Mouse (Mus musculus) liver, embryonic 13.5 days (tissue): ENCODE measurements at regions not wholly inside any gene's neighbourhood (a gene's known extent, or its start where the extent isn't known, plus 50 kb on each side); places are given as distances from the start of the nearest gene placed in this dataset.
"Not testable (repeated sequence)": the region's sequence is repeated elsewhere in the genome, so short reads cannot be mapped to it uniquely, and the experiment has no call there.

Source experiments
- ATAC-seq: fragments of 200-750 bp; cut with Nextera tagmentation; 2 replicates; pipeline ENCODE4 v1.8.0; 2017; ENCODE audit warnings: low read depth, mild to moderate bottlenecking, moderate number of reproducible peaks, moderate library complexity
- DNase-seq: peaks from one replicate; pipeline ENCODE4 v3.0.0; 2022
- H3K27ac ChIP-seq: fragments of 300-500 bp; sonication (generic); 2 replicates; pipeline ENCODE4 v1.5.1; 2015; ENCODE audit warnings: moderate library complexity, mild to moderate bottlenecking, inconsistent platforms
- H3K27me3 ChIP-seq: fragments of 300-500 bp; sonication (generic); 2 replicates; pipeline ENCODE4 v1.6.1; 2015; ENCODE audit warnings: mild to moderate bottlenecking, inconsistent platforms
- H3K36me3 ChIP-seq: fragments of 300-500 bp; sonication (generic); 2 replicates; pipeline ENCODE4 v1.6.1; 2015; ENCODE audit warnings: mild to moderate bottlenecking, inconsistent platforms
- H3K4me1 ChIP-seq: fragments of 300-500 bp; sonication (generic); replicated peaks from 2 replicates; pipeline ENCODE4 v1.6.1; 2015; ENCODE audit warnings: inconsistent platforms
- H3K4me2 ChIP-seq: fragments of 300-500 bp; sonication (generic); 2 replicates; pipeline ENCODE4 v1.6.1; 2015; ENCODE audit warnings: inconsistent platforms, mild to moderate bottlenecking, moderate library complexity
- H3K4me3 ChIP-seq: fragments of 300-500 bp; sonication (generic); replicated peaks from 2 replicates; pipeline ENCODE4 v1.5.1; 2015; ENCODE audit warnings: mild to moderate bottlenecking, inconsistent platforms
- H3K9ac ChIP-seq: fragments of 300-500 bp; sonication (generic); 2 replicates; pipeline ENCODE4 v1.6.1; 2015; ENCODE audit warnings: mild to moderate bottlenecking, inconsistent platforms
- H3K9me3 ChIP-seq: fragments of 300-500 bp; sonication (generic); replicated peaks from 2 replicates; pipeline ENCODE4 v1.6.1; 2016; ENCODE audit warnings: inconsistent platforms
- WGBS: fragments of 180-500 bp; shearing (Covaris S2); methylation state at CpG from one replicate; pipeline ENCODE4 v1.1.7; 2015; ENCODE audit not compliant: insufficient replicate concordance; 5-methylcytosine and 5-hydroxymethylcytosine counted together

DNA sequence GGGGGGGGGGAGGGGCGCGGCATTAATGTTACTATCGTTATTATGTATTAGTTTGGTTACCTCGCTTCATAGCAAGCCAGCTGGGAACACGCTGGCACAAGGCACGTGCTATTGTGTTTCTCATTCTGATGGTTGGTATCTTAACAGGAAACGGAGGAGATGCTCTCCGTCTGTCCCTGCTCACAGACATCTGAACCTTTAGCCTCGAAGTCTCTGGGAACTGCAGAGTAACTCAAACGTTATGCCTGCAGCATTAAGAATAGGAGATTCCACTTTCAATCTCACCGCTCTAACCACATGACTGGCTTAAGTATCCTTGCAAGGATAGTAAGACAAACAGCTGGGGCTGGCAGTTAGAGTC, 80.0 kb downstream of the Nfkbiz start:
- no peak overlapping the region for H3K4me2 ChIP-seq
- H3K9me3 ChIP-seq: no peaks in the 10 kb centered on the region
- no peak for ATAC-seq
- H3K27me3 ChIP-seq: no peaks in the 10 kb centered on the region
- H3K4me1 ChIP-seq: no peaks in the 10 kb centered on the region
- no peaks in the 10 kb centered on the region for H3K36me3 ChIP-seq
- H3K27ac ChIP-seq: no peak overlapping the region
- 57% methylated on average over 9 of the region's 11 CpGs for WGBS
- DNase-seq: no peak
- H3K4me3 ChIP-seq: no peak overlapping the region
- H3K9ac ChIP-seq: no peak overlapping the region

DNA sequence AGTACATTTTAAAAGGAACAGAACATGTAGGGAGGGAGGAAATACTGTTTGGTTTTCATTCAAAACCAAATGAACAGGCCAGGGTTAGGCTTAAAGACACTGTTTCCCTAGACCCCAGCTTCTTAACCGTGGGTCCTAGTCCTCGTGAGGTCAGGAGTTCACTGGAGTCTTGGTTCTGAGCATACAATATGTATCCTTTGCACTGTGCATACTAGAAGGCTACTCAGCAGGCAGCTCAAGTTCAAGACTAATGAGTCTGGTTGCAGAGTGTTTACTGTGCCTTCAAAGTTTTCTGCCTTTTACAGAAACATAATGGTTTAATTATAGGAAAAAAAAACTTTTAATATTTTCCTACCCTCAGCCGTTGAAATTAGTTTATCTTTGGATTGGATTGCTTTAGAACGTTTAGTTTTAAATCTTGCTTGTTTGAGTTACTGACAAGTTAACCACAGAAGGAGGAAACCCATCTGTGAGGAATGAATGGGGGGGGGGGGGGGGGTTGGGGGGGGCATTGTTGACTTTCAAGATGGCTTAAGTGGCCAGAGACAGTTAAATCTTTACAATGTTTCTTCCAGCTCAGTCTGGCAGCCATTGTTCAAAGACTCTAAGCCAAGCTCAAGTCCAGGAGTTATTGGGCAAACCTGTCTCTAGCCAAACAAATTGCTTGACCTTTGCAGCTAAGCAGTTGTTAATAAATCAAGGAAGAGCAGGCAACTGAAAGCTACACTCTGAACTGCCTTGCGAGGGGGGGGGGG, 80.6 kb downstream of the Nfkbiz start:
- H3K27ac ChIP-seq: no peak overlapping the region
- no peaks in the 10 kb centered on the region for H3K4me1 ChIP-seq
- no peak overlapping the region for H3K4me3 ChIP-seq
- DNase-seq (no peak), ATAC-seq (no peak)
- no peaks in the 10 kb centered on the region for H3K9me3 ChIP-seq
- H3K9ac ChIP-seq: no peak overlapping the region
- WGBS: 30% methylated on average over 4 of the region's 5 CpGs
- no peaks in the 10 kb centered on the region for H3K27me3 ChIP-seq
- H3K4me2 ChIP-seq: no peak overlapping the region
- no peaks in the 10 kb centered on the region for H3K36me3 ChIP-seq

GRCm38 (mm10) chr16:55757422-55757815, 81.3 kb downstream of the Nfkbiz start:
- 45% methylated on average over 3 of the region's 3 CpGs for WGBS

GRCm38 (mm10) chr16:55756764-55757421, 81.8 kb downstream of the Nfkbiz start:
- Histone ChIP-seq H3K4me3 (no peak overlapping the region), H3K4me1 (no peaks in the 10 kb centered on the region), H3K27ac (no peak overlapping the region), H3K9me3 (no peaks in the 10 kb centered on the region), H3K4me2 (no peak overlapping the region), H3K36me3 (no peaks in the 10 kb centered on the region), H3K27me3 (no peaks in the 10 kb centered on the region), H3K9ac (no peak overlapping the region)
- 82% methylated on average over 15 of the region's 15 CpGs for WGBS
- ATAC-seq (no peak), DNase-seq (no peak)

More at GRCm38 (mm10) chr16:55757422-55757815, 81.3 kb downstream of the Nfkbiz start:
- H3K27ac ChIP-seq, DNase-seq, H3K9ac ChIP-seq, ATAC-seq, H3K4me3 ChIP-seq, H3K4me2 ChIP-seq, H3K9me3 ChIP-seq, H3K36me3 ChIP-seq, H3K4me1 ChIP-seq, H3K27me3 ChIP-seq: not testable (repeated sequence)

GRCm38 (mm10) chr16:55755309-55755832, 83.3 kb downstream of the Nfkbiz start:
- no peaks in the 10 kb centered on the region for H3K36me3 ChIP-seq

DNA sequence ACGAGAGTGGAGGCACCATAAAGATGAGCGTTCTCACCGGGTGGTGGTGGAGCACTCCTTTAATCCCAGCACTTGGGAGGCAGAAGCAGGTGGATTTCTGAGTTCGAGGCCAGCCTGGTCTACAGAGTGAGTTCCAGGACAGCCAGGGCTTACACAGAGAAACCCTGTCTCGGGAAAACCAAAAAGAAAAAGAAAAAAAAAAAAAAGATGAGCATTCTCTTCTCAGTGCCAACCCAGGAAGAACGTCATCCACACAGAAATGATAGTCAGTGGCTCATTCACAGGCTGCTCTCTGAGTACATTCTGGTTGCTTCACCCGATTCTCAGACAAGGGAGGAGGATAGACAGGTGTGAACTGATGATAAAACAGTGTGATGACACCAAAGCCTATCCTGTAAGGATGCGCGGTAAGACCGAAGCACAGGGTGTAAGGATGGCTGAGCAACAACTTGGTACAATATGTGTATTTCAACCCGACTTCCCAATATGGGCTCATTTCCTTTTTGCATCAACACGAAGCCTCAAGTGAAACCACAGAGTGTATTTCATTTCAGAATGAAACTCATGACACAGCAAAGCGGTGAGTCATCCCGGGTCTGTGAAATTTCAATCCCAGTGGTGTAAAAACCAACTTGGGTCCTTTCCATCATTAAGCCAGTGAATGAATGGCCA, 84.5 kb downstream of the Nfkbiz start:
- 44% methylated on average over 14 of the region's 14 CpGs for WGBS
- no peak for ATAC-seq
- H3K27me3 ChIP-seq: no peaks in the 10 kb centered on the region
- H3K4me2 ChIP-seq: no peak overlapping the region
- no peak for DNase-seq
- no peaks in the 10 kb centered on the region for H3K36me3 ChIP-seq
- H3K9me3 ChIP-seq: no peaks in the 10 kb centered on the region
- no peak overlapping the region for H3K4me3 ChIP-seq
- no peak overlapping the region for H3K9ac ChIP-seq
- no peak overlapping the region for H3K27ac ChIP-seq
- no peaks in the 10 kb centered on the region for H3K4me1 ChIP-seq

More at GRCm38 (mm10) chr16:55755309-55755832, 83.3 kb downstream of the Nfkbiz start:
- ATAC-seq: no peak
- no peak for DNase-seq
- Histone ChIP-seq H3K27me3 (no peaks in the 10 kb centered on the region), H3K4me2 (no peak overlapping the region), H3K4me3 (no peak overlapping the region), H3K4me1 (no peaks in the 10 kb centered on the region), H3K9ac (no peak overlapping the region), H3K27ac (no peak overlapping the region), H3K9me3 (no peaks in the 10 kb centered on the region)
- WGBS: 67% methylated on average over 6 of the region's 6 CpGs

- no peak overlapping the region for H3K4me3 ChIP-seq
- no peaks in the 10 kb centered on the region for H3K9me3 ChIP-seq
- no peak overlapping the region for H3K9ac ChIP-seq
- H3K27ac ChIP-seq: no peak overlapping the region
- DNase-seq: no peak
- no peaks in the 10 kb centered on the region for H3K4me1 ChIP-seq
- H3K36me3 ChIP-seq: no peaks in the 10 kb centered on the region
- no peak for ATAC-seq
- no peak overlapping the region for H3K4me2 ChIP-seq
- 54% methylated on average over 4 of the region's 4 CpGs for WGBS
- H3K27me3 ChIP-seq: no peaks in the 10 kb centered on the region
These were observed 85.3 kb downstream of the Nfkbiz start for GRCm38 (mm10) chr16:55753380-55753779.

GRCm38 (mm10) chr16:55747250-55747649, 91.4 kb downstream of the Nfkbiz start:
- H3K27ac ChIP-seq: no peak overlapping the region
- H3K4me1 ChIP-seq: no peaks in the 10 kb centered on the region
- H3K9me3 ChIP-seq: no peaks in the 10 kb centered on the region
- DNase-seq (no peak), ATAC-seq (no peak)
- H3K4me3 ChIP-seq: no peak overlapping the region
- H3K9ac ChIP-seq: no peak overlapping the region
- H3K4me2 ChIP-seq: no peak overlapping the region
- 55% methylated on average over 2 of the region's 2 CpGs for WGBS
- no peaks in the 10 kb centered on the region for H3K36me3 ChIP-seq
- H3K27me3 ChIP-seq: no peaks in the 10 kb centered on the region

- no peak for ATAC-seq
- H3K4me3 ChIP-seq: no peak overlapping the region
- no peaks in the 10 kb centered on the region for H3K9me3 ChIP-seq
- no peak overlapping the region for H3K4me2 ChIP-seq
- no peak overlapping the region for H3K9ac ChIP-seq
- no peaks in the 10 kb centered on the region for H3K27me3 ChIP-seq
- 55% methylated on average over 3 of the region's 3 CpGs for WGBS
- H3K4me1 ChIP-seq: no peaks in the 10 kb centered on the region
- no peak for DNase-seq
- no peaks in the 10 kb centered on the region for H3K36me3 ChIP-seq
- H3K27ac ChIP-seq: no peak overlapping the region
These were observed 92.5 kb downstream of the Nfkbiz start for GRCm38 (mm10) chr16:55746159-55746558.

DNA sequence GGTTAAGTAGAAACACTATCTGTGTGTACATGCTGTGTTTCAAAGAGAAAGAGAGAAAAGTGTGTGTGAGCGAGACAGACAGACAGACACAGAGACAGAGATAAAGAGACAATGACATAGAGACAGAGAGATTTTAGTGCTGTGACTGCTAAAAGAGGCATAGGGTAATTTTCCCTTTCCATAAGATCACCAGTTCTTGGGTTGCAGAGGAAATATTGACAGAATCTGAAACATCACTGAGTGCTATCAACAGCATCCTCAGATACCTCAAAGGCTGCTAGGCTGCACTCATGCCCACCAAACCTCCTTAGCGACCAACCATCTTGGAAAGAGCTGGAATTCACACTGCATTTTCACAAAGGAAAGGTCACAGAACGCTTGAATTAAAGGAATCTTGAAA, 93.6 kb downstream of the Nfkbiz start:
- Histone ChIP-seq H3K4me2 (no peak overlapping the region), H3K27me3 (no peaks in the 10 kb centered on the region), H3K4me1 (no peaks in the 10 kb centered on the region), H3K36me3 (no peaks in the 10 kb centered on the region), H3K9ac (no peak overlapping the region), H3K27ac (no peak overlapping the region), H3K4me3 (no peak overlapping the region), H3K9me3 (no peaks in the 10 kb centered on the region)
- ATAC-seq: no peak
- 50% methylated on average over 3 of the region's 3 CpGs for WGBS
- no peak for DNase-seq

DNA sequence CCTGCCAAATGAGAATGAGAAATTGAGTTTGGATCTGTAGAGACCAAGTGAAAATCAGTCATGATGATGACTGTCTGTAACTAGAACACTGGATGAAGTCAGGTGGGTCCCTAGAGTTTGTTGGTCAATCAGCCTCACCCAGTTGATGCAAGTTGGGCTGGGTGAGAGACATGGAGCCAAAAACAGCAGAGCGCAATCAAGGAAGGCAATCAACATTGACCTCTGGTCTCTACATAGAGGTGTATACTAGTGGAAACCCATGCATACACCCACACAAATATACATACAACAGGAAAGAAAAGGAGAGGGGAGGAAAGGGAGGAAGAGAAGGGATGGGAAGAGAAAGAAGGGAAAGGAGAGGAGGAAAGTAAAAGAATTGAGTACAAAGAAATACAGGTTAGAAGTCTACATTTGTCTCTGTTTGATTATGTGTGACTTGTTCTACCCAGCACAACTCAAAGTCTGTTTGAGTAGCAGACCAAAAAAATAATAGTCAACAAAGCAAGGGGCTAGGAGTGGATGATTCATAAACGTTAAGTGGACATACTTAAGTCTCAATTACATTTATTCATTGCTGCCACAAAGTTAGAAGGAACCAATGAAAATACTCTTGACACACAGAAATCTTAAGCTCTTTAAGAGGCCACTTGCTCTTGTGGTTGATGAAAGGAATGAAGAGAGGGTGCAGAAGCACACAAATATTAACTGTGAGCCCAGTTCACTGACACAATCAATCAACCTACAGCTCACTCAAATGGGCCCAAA, 97.4 kb downstream of the Nfkbiz start:
- ATAC-seq (no peak), DNase-seq (no peak)
- WGBS: 68% methylated on average over 2 of the region's 2 CpGs
- no peak overlapping the region for H3K27ac ChIP-seq
- H3K36me3 ChIP-seq: no peaks in the 10 kb centered on the region
- no peaks in the 10 kb centered on the region for H3K27me3 ChIP-seq
- H3K4me1 ChIP-seq: no peaks in the 10 kb centered on the region
- no peak overlapping the region for H3K9ac ChIP-seq
- no peak overlapping the region for H3K4me2 ChIP-seq
- H3K4me3 ChIP-seq: no peak overlapping the region
- no peaks in the 10 kb centered on the region for H3K9me3 ChIP-seq
